Mouse (Mus musculus) cerebellum, adult 2 months (tissue): ENCODE measurements at regions not wholly inside any gene's neighbourhood (a gene's known extent, or its start where the extent isn't known, plus 50 kb on each side); places are given as distances from the start of the nearest gene placed in this dataset.
"Not testable (repeated sequence)": the region's sequence is repeated elsewhere in the genome, so short reads cannot be mapped to it uniquely, and the experiment has no call there.

Experiments
- DNase-seq, 2 experiments: peaks; one replicate each; pipeline ENCODE4 v3.0.0; 2021
- H3K27ac ChIP-seq: fragments of 200-500 bp; 2 replicates; pipeline ENCODE4 v1.5.1; 2012; ENCODE audit warnings: low read length, control low read depth, inconsistent platforms; ENCODE audit not compliant: insufficient read depth
- H3K27me3 ChIP-seq: fragments of 200-500 bp; 2 replicates; pipeline ENCODE4 v1.6.1; 2012; ENCODE audit warnings: inconsistent platforms, mild to moderate bottlenecking, low read length, moderate library complexity; ENCODE audit not compliant: control insufficient read depth, insufficient read depth
- H3K4me1 ChIP-seq: fragments of 200-500 bp; 2 replicates; pipeline ENCODE4 v1.6.1; 2011; ENCODE audit warnings: low read length; ENCODE audit not compliant: control insufficient read depth, insufficient read depth
- H3K4me3 ChIP-seq: fragments of 200-500 bp; replicated peaks from 2 replicates; pipeline ENCODE3; 2011; ENCODE audit warnings: mild to moderate bottlenecking, low read depth, low read length, control low read depth; ENCODE audit not compliant: insufficient read depth
- CTCF ChIP-seq: fragments of 200-500 bp; IDR thresholded peaks from 2 replicates; pipeline ENCODE4 v1.5.1; 2011; ENCODE audit warnings: low read depth, mild to moderate bottlenecking, control low read depth, low read length, moderate library complexity, borderline replicate concordance; ENCODE audit not compliant: insufficient read depth
- POLR2A ChIP-seq: fragments of 200-500 bp; IDR thresholded peaks from 2 replicates; pipeline ENCODE4 v1.6.1; 2011; ENCODE audit warnings: low read length, control low read depth, borderline replicate concordance; ENCODE audit not compliant: insufficient read depth
- WGBS: fragments of 180-500 bp; shearing (Covaris S2); methylation state at CpG from one replicate; pipeline ENCODE4 v1.1.7; 2018; 5-methylcytosine and 5-hydroxymethylcytosine counted together

DNA sequence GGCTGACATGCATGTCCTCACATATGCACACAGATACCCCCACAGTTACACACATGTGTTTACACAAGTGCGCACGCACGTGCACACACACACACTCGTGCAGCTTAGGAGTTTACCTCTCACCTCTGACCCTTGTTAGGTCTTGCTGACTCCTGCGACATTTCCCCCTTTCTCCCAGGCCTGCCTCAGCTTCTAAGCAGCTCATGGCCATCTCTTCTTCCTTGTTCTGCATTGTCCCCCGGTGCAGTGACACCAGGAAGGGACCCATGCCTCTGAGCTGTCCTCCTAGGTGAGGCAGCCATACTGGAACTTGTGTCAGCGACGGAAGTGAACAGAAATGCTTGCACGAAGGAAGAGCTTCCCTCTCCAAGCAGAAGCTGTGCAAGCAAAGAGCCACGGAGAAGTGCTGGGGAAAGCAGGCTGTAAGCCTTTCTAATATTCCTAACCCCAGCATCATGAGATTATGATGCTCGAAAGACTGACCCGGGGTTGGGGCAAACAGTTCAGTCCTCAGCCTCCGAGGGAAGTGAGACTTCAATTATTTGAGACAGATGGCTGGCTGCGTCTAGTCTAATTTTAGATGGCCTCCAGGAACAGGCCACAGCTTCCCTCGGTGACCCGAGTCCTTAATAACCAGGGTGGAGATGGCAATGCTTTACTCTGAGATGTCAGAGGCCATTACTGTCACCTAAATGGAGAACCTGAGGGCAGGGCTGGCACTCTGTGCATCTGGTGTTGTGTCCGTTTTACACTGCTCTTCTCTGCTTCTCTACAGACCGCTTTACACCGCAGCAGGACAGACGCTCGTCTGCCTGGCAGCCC, 147.9 kb upstream of the Stt3b start:
- TF ChIP-seq CTCF (no peak), POLR2A (no peak)

DNA sequence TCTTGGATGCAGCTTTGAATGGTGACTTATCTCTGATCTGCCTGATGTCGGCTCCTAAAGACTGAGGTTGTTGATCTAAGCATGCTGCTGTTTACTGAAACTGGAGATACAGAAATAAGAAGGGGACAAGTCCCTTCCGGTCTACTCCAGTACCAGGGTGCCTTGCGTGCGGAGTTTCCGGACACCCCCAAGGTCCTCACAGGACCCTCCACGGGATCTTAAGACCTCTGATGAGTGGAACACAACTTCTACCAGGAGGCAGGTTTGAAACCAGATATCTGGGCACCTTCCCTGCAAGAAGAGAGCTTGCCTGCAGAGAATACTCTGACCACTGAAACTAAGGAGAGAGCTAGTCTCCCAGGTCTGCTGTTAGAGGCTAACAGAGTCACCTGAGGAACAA, 148.9 kb upstream of the Stt3b start:
- H3K27me3 ChIP-seq, H3K4me1 ChIP-seq, H3K27ac ChIP-seq, DNase-seq, H3K4me3 ChIP-seq: not testable (repeated sequence)
- 96% methylated on average over 6 of the region's 6 CpGs for WGBS

More for the DNA sequence above, 147.9 kb upstream of the Stt3b start:
- H3K27me3 ChIP-seq, result no peaks in the 10 kb centered on the region
- H3K4me3 ChIP-seq, result no peak overlapping the region
- H3K27ac ChIP-seq, result no peak overlapping the region
- DNase-seq, result peak; percentile 7 to 24
- 57% methylated on average over 21 of the region's 21 CpGs for WGBS
- no peaks in the 10 kb centered on the region for H3K4me1 ChIP-seq

DNA sequence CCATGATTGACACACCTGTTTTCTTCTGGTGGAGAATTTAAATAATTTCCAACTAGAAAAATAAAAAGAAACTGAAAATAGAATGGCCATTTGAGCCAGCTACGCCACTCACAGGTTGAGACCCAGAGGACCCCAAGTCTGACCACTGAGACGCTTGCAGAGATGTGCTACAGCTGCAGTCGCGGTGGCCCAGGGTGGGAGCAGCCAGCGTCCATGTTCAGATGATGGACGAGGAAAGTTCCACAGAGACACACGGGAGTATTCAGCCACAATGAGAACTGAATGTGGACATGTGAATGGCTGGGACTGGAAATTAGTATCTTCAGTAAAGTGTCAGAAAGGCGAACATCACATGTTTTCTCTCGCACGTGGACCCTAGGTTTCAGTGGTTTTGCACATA, 155.1 kb upstream of the Stt3b start:
- H3K27me3 ChIP-seq, result no peaks in the 10 kb centered on the region
- TF ChIP-seq CTCF (no peak), POLR2A (no peak)
- 91% methylated on average over 10 of the region's 10 CpGs for WGBS
- DNase-seq, result no peak
- H3K4me1 ChIP-seq, result no peaks in the 10 kb centered on the region
- no peak overlapping the region for H3K27ac ChIP-seq
- no peak overlapping the region for H3K4me3 ChIP-seq

DNA sequence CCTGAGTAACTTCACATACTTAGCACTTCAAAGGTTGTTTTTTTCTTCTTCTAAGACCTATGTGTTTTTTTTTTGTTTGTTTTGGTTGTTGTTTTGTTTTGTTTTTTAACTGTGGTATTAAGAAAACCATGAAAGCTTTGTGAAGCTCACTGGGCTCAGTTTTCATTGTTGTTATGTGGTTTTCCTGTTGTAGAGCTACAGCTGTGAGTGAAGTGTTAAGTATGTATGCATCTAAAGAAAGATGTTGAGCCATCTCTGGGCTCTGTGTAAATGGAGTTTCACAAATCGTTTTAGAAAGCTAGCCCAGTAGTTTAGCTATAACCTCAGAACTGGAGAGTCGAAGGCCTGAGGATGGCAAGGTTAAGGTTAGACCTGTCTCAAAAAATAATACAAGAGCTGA, 158.4 kb upstream of the Stt3b start:
- Histone ChIP-seq H3K27me3 (no peaks in the 10 kb centered on the region), H3K27ac (no peak overlapping the region), H3K4me1 (no peaks in the 10 kb centered on the region), H3K4me3 (no peak overlapping the region)
- 99% methylated on average over 2 of the region's 2 CpGs for WGBS
- no peak for DNase-seq
- TF ChIP-seq POLR2A (no peak), CTCF (no peak)

DNA sequence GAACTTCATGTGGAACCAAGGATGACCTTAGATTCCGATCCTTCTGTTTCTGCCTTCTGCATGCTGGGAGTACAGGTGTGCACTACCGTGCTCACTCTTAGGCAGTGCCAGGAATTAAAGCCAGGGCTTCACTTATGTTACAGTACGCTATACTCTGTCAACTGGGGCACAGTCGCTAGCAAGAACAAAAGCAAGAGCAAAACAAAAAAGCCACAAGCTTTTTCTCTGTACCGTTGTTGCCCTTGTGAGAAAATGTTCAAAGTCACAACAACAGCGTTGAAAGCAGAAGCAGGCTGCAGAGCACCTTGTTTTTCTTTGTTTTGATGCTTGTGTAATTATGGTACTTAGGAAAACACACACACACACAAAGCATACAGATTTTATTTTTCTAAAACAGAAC, 161.4 kb upstream of the Stt3b start:
- DNase-seq, result no peak
- no peak overlapping the region for H3K27ac ChIP-seq
- WGBS, result 50% methylated on average over 6 of the region's 6 CpGs
- no peaks in the 10 kb centered on the region for H3K27me3 ChIP-seq
- no peak overlapping the region for H3K4me3 ChIP-seq
- TF ChIP-seq POLR2A, result no peak
- TF ChIP-seq CTCF, result no peak
- no peaks in the 10 kb centered on the region for H3K4me1 ChIP-seq

DNA sequence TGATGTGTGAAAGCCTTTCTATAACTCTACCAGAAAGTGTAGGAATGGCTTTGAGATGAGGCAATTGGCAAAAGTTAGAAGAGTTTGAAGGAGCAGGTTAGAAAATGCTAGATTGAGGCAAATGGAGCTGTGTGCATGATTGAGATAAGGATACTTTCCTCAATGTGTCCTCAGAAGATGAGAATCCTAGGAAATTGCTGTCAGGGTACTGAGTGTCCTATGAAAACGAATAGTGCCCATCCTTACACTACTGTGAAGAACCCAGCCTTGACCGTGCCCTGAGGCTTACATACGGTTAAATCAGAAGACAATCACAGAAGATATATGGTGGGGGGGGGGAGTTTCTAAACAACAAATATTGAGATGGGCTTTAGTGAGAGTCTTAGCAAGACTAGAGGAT, 162.8 kb upstream of the Stt3b start:
- no peak overlapping the region for H3K27ac ChIP-seq
- no peak for TF ChIP-seq POLR2A
- no peak for TF ChIP-seq CTCF
- H3K27me3 ChIP-seq, result no peaks in the 10 kb centered on the region
- 92% methylated on average over 3 of the region's 3 CpGs for WGBS
- H3K4me1 ChIP-seq, result no peaks in the 10 kb centered on the region
- DNase-seq, result no peak
- no peak overlapping the region for H3K4me3 ChIP-seq

DNA sequence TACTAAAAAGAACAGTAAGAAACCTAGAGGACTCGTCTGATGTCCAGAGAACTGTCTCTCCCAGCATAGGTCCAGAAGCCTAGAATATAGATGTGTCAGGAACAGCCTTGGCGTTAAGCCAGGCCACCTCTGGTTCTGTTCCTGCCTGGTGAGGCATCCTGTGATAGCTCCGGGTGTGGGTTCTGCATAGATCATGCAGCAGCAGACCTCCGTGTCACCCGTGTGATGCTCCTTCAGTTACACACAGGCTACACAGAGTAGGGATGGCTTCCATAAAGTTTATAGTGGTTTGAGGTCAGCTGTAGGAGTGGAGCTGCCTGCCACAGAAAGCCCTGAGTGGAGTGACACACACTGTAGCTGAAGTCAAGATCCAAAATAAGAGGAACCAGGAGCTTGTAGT, 163.6 kb upstream of the Stt3b start:
- TF ChIP-seq CTCF (no peak), POLR2A (no peak)
- no peak overlapping the region for H3K27ac ChIP-seq
- H3K4me3 ChIP-seq, result no peak overlapping the region
- H3K4me1 ChIP-seq, result no peaks in the 10 kb centered on the region
- WGBS, result 78% methylated on average over 5 of the region's 5 CpGs
- no peak for DNase-seq
- no peaks in the 10 kb centered on the region for H3K27me3 ChIP-seq

DNA sequence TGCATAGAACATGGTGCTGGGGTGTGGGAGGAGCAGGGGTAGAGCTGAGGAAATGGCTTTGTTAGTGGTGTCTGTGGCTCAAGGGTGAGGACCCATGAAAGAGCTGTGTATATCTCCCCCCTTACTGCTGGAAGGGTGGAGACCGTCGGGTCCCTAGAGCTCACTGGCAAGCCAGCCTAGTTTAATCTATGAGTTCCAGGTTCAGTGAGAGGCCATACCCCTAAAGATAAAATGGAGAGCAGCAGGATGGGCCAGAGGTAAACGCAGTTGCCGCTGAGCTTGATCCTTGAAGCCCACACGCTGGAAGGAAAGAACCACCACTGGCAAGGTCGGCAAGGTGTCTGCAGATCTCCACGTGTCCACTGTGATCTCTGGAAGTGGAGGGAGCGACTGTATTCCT, 164.1 kb upstream of the Stt3b start:
- Histone ChIP-seq H3K4me1 (no peaks in the 10 kb centered on the region), H3K27me3 (no peaks in the 10 kb centered on the region), H3K4me3 (no peak overlapping the region), H3K27ac (no peak overlapping the region)
- DNase-seq, result no peak
- TF ChIP-seq CTCF, result no peak
- TF ChIP-seq POLR2A, result no peak
- WGBS, result 92% methylated on average over 8 of the region's 8 CpGs
